Mouse (Mus musculus) stomach, postnatal 0 days (tissue): Measurements from ENCODE around the gene Nuak1. TPM values are rescaled to one million over a fixed set of nuclear protein-coding genes. Genes with fewer than 3 reads are reported as not detected.

Experiments
- ATAC-seq: fragments of 200-750 bp; cut with Nextera tagmentation; 2 replicates; pipeline ENCODE4 v1.8.0; 2017; ENCODE audit not compliant: low FRiP score, low TSS enrichment
- DNase-seq: peaks from one replicate; pipeline ENCODE4 v3.0.0-alpha.2; 2016; ENCODE audit warnings: low spot score
- H3K27ac ChIP-seq: fragments of 300-500 bp; sonication (generic); replicated peaks from 2 replicates; pipeline ENCODE4 v1.5.1; 2014; ENCODE audit warnings: mild to moderate bottlenecking, control low read depth
- H3K27me3 ChIP-seq: fragments of 300-500 bp; sonication (generic); 2 replicates; pipeline ENCODE4 v1.6.1; 2014; ENCODE audit warnings: low read length; ENCODE audit not compliant: control insufficient read depth, insufficient read depth
- H3K36me3 ChIP-seq: fragments of 300-500 bp; sonication (generic); 2 replicates; pipeline ENCODE4 v1.6.1; 2014; ENCODE audit warnings: low read length, mixed read lengths; ENCODE audit not compliant: control insufficient read depth, insufficient read depth
- H3K4me1 ChIP-seq: fragments of 300-500 bp; sonication (generic); replicated peaks from 2 replicates; pipeline ENCODE4 v1.6.1; 2014; ENCODE audit warnings: antibody characterized with exemption; ENCODE audit not compliant: control insufficient read depth, insufficient read depth
- H3K4me2 ChIP-seq: fragments of 300-500 bp; sonication (generic); replicated peaks from 2 replicates; pipeline ENCODE4 v1.6.1; 2014; ENCODE audit warnings: low read depth, mild to moderate bottlenecking, control low read depth, moderate library complexity
- H3K4me3 ChIP-seq: fragments of 300-500 bp; sonication (generic); 2 replicates; pipeline ENCODE4 v1.5.1; 2014; ENCODE audit warnings: low read depth, low read length, control low read depth
- H3K9ac ChIP-seq: fragments of 300-500 bp; sonication (generic); 2 replicates; pipeline ENCODE4 v1.6.1; 2014; ENCODE audit warnings: mild to moderate bottlenecking, low read length, control low read depth, mixed read lengths
- H3K9me3 ChIP-seq: fragments of 300-500 bp; sonication (generic); 2 replicates; pipeline ENCODE4 v1.6.1; 2016; ENCODE audit warnings: low read length; ENCODE audit not compliant: control insufficient read depth
- CTCF ChIP-seq: IDR thresholded peaks from 2 replicates; pipeline ENCODE4 v1.5.1; 2016; ENCODE audit warnings: antibody characterized with exemption, low read depth, mild to moderate bottlenecking, moderate library complexity
- EP300 ChIP-seq: optimal IDR thresholded peaks from 2 replicates; pipeline ENCODE3; 2016; ENCODE audit warnings: antibody characterized with exemption
- WGBS: fragments of 180-500 bp; shearing (Covaris S2); extraction: QIAGEN DNeasy Blood & Tissue Kit; methylation state at CpG from one replicate; pipeline ENCODE4 v1.1.7; 2014; 5-methylcytosine and 5-hydroxymethylcytosine counted together
- polyA plus RNA-seq: library from polyadenylated mRNA; unstranded; fragments of >200 nt; fragmentation: Nextera tagmentation; extraction: Ambion mirVana; gene quantifications from 2 replicates; pipeline ENCODE4 v1.2.1, GENCODE M21; 2015

The Nuak1 gene
- polyA plus RNA-seq, 1 experiment from 2014 or later, result 0.40 TPM

DNA sequence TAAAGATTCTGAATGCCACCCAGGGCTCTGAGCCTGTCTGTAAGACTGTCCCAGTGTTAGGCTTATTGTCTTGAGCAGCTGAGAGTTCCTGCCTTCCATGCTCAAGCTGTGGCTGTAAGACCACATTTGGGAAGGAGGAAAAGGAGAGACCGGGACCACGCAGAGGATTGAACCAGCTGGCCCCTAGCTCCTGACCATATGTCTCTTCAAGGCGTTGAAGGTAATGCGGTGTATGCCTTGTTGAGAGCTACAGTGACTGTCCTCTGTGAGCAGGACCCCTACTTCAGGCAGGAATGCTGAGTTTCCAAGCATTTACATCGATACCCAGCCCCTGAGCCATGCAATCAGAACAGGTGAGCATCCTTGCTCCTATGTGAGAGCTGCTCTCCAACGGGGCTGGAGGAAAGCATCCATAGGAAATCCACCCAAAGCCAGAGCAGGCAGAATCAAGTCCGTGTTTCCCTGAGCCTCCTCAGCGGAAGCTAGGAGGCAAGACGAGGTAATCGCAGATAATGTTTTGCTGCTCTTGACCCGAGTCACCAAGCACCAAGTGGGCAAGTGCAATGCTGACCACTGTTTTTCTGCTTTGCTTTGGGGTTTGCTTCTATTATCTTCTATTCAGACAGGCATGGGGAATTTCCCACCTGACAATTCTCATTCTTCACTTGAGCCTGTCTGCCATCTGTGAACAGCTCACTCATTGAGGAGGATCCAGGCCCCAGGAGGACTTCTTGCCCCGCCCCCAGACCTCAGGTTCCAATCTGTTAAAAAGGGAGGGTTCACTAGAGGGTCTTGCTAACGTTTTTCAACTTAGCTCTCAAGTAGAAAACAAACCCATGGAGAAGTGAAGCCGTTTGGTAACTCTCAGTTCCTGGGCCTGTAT, 3.0 kb downstream of the Nuak1 start:
- Histone ChIP-seq H3K9ac (no peak overlapping the region), H3K4me1 (peaks cover 2% of the 10 kb centered on the region), H3K27ac (no peak overlapping the region)

DNA sequence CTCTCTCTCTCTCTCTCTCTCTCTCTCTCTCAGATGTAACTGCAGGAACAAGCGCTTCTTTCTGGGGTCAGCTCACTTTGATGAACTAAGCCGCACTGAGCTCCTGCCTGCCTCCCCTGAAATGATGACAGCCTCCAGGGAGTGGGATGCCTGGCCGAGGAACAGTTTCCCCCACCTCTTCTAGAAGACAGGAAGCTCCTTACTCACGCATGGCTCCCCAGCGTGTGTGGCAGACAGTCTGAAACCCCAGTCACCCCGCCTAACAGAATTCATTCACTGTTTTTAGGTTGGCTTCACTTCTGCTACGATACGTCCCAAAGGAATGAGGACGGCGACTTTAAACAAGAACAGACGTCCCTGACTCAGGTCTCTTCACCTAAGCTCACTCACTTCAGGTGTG, 4.5 kb downstream of the Nuak1 start:
- no peak for ATAC-seq

More for the DNA sequence above, 3.0 kb downstream of the Nuak1 start:
- ATAC-seq, result no peak
- Histone ChIP-seq H3K4me2 (no peak overlapping the region; the same call in 1 of the 2 replicates), H3K4me3 (no peak overlapping the region), H3K9me3 (no peaks in the 10 kb centered on the region), H3K36me3 (no peaks in the 10 kb centered on the region), H3K27me3 (no peaks in the 10 kb centered on the region)
- TF ChIP-seq EP300, result no peak
- TF ChIP-seq CTCF, result no peak
- 53% methylated on average over 14 of the region's 14 CpGs for WGBS
- DNase-seq, result no peak

DNA sequence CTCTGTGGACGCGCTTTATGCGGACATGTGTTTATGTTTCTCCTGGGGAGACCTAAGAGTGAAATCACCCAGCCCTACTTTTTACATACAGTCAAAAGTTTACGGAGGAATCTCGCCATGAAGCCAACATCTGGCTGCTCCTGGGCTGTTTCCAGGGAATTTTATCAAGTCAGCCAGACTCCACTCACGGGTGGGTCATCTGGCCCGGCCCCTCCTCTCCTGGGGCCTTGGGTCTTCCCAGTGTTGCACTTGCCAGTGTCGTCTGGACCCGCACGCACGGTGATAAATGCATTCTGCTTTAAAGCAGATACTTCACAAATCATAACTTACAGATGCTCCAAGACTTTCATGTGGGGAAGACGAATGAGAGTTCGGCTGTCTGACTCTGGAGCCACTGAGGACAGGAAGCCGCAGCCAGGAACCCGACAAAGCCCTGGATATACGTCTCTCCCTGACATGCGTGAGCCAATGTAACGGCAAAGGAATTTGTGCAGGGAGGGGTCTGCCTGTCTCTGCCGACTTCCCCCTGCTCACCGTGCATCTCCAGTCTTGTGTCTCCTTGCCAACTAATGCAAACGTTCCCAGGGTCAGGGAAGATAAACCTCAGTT, 7.1 kb downstream of the Nuak1 start:
- no peak for DNase-seq

More for the DNA sequence above, 4.5 kb downstream of the Nuak1 start:
- H3K27me3 ChIP-seq, result no peaks in the 10 kb centered on the region
- no peak for TF ChIP-seq CTCF
- TF ChIP-seq EP300, result no peak
- no peak overlapping the region for H3K4me2 ChIP-seq
- no peaks in the 10 kb centered on the region; the same call in 1 of the 2 replicates for H3K4me1 ChIP-seq
- no peaks in the 10 kb centered on the region for H3K9me3 ChIP-seq
- H3K4me3 ChIP-seq, result no peak overlapping the region
- H3K9ac ChIP-seq, result no peak overlapping the region
- H3K36me3 ChIP-seq, result no peaks in the 10 kb centered on the region
- DNase-seq, result no peak
- 76% methylated on average over 11 of the region's 11 CpGs for WGBS
- H3K27ac ChIP-seq, result no peak overlapping the region

DNA sequence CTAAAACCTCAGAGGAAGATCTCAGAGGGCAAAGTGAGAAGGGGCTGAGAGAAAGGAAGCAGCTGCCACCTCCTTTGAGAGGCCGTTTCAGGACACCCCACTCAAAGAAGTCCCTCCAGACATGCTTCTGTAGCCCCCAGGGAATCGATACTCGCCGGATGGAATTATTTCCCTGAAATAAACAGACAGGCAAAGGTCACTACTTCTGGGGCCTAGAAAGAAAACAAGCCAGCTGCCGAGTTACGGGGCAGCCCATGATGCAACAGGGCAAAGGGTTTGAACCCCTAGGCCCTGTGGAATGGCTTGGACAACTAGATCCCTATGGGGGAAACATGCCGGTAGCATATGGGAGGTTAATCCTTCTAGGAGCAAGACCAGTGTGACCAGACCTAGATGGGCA, 16.0 kb downstream of the Nuak1 start:
- H3K36me3 ChIP-seq, result no peaks in the 10 kb centered on the region; the same call in 1 of the 2 replicates
- no peak for ATAC-seq
- H3K27ac ChIP-seq, result no peak overlapping the region
- no peaks in the 10 kb centered on the region for H3K4me1 ChIP-seq
- no peak for TF ChIP-seq CTCF
- TF ChIP-seq EP300, result no peak
- H3K9me3 ChIP-seq, result no peaks in the 10 kb centered on the region
- no peaks in the 10 kb centered on the region for H3K27me3 ChIP-seq
- H3K9ac ChIP-seq, result no peak overlapping the region
- 61% methylated on average over 7 of the region's 7 CpGs for WGBS
- H3K4me3 ChIP-seq, result no peak overlapping the region
- no peak for DNase-seq
- H3K4me2 ChIP-seq, result no peak overlapping the region

More for the DNA sequence above, 7.1 kb downstream of the Nuak1 start:
- Histone ChIP-seq H3K27ac (no peak overlapping the region), H3K9me3 (no peaks in the 10 kb centered on the region), H3K27me3 (no peaks in the 10 kb centered on the region), H3K9ac (no peak overlapping the region), H3K4me2 (no peak overlapping the region), H3K36me3 (no peaks in the 10 kb centered on the region), H3K4me3 (no peak overlapping the region), H3K4me1 (no peaks in the 10 kb centered on the region)
- TF ChIP-seq EP300 (no peak), CTCF (no peak)
- no peak for ATAC-seq
- WGBS, result 46% methylated on average over 21 of the region's 21 CpGs

DNA sequence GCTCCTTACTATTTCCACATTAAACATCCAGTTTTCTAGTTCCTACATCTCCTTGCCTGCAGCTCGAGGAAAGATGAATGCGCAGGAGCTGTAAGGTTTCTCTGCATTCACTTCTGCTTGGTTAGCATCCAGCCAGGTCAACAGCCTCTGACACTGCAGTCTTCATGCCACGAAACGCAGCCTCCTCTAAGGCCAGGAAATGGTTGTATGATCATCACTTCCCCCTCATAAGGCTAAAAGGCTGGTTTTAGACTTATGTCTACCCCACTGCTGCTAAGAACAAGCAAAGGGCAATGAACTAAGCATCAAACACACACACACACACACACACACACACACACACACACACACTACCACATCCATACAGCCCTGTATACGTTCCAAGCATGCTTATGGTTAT, 16.5 kb downstream of the Nuak1 start:
- ATAC-seq, result no peak
- Histone ChIP-seq H3K9me3 (no peaks in the 10 kb centered on the region), H3K27me3 (no peaks in the 10 kb centered on the region), H3K4me3 (no peak overlapping the region), H3K36me3 (no peaks in the 10 kb centered on the region; the same call in 1 of the 2 replicates), H3K4me2 (no peak overlapping the region), H3K4me1 (no peaks in the 10 kb centered on the region), H3K9ac (no peak overlapping the region), H3K27ac (no peak overlapping the region)
- no peak for TF ChIP-seq CTCF
- no peak for TF ChIP-seq EP300
- DNase-seq, result no peak
- 74% methylated on average over 5 of the region's 5 CpGs for WGBS

DNA sequence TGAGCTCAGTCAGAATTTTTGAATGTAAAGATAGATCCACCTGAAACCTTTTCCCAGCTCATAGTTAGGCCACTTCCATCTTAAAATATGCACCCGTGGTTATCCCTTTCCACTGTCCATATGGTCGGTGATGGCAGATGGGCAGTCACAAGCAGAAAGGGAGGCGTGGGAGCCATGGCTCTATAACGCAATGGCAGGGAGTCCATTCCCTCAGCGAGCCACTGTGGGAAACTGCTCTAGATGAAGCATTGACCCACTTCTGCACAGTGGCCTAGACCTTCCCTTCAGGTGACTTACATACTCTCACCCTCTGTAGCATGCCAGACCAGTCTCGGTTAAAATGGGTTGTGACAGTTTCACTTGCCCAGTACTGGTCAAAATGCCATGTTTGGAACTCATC, 19.8 kb downstream of the Nuak1 start:
- H3K27me3 ChIP-seq, result no peaks in the 10 kb centered on the region
- H3K4me2 ChIP-seq, result no peak overlapping the region
- no peak overlapping the region for H3K27ac ChIP-seq
- WGBS, result 92% methylated on average over 6 of the region's 6 CpGs
- H3K9ac ChIP-seq, result no peak overlapping the region
- no peak for TF ChIP-seq CTCF
- no peak for TF ChIP-seq EP300
- DNase-seq, result no peak
- H3K4me1 ChIP-seq, result no peaks in the 10 kb centered on the region
- H3K4me3 ChIP-seq, result no peak overlapping the region
- ATAC-seq, result no peak
- H3K36me3 ChIP-seq, result no peaks in the 10 kb centered on the region; the same call in 1 of the 2 replicates
- H3K9me3 ChIP-seq, result no peaks in the 10 kb centered on the region
